Mouse (Mus musculus): ENCODE measurements at regions not wholly inside any gene's neighbourhood (a gene's known extent, or its start where the extent isn't known, plus 50 kb on each side); places are given as distances from the start of the nearest gene placed in this dataset.

GRCm38 (mm10) chr2:107969526-107969925 is 679.1 kb downstream of the Kcna4 start:
- TF ChIP-seq CTCF (IDR thresholded peaks at IDR 0.05; ENCODE audit: control insufficient read depth, insufficient read depth, insufficient read length) = no peak
- TF ChIP-seq MAX (IDR thresholded peaks at IDR 0.05) = no peak
